Mouse (Mus musculus): ENCODE results near the gene Rfx1.

- TF ChIP-seq CTCF (IDR thresholded peaks at IDR 0.05; ENCODE audit: control insufficient read depth, insufficient read depth, insufficient replicate concordance, low read depth, low read length), result no peak
- no peak for TF ChIP-seq POLR2A (IDR thresholded peaks at IDR 0.05; ENCODE audit: control insufficient read depth, low read depth, low read length)
Measured at GRCm38 (mm10) chr8:84130806-84131205, 64.2 kb downstream of the Rfx1 start.

Measured in testis, adult 2 months (tissue).